Mouse (Mus musculus) limb, embryonic 11.5 days (tissue): ENCODE measurements around the gene Hyal1. TPM values are rescaled to one million over a fixed set of nuclear protein-coding genes. Genes with fewer than 3 reads are reported as not detected.

Experiments used
- ATAC-seq: fragments of 200-750 bp; cut with Nextera tagmentation; 2 replicates; pipeline ENCODE4 v1.8.0; 2017; ENCODE audit warnings: low read depth; ENCODE audit not compliant: insufficient number of reproducible peaks, low FRiP score, low TSS enrichment
- DNase-seq: peaks from one replicate; pipeline ENCODE4 v3.0.0-alpha.2; 2015; ENCODE audit warnings: low spot score
- H3K27ac ChIP-seq: fragments of 300-500 bp; sonication (generic); replicated peaks from 2 replicates; pipeline ENCODE4 v1.5.1; 2014; ENCODE audit warnings: low read depth, mild to moderate bottlenecking, low read length
- H3K27me3 ChIP-seq: fragments of 300-500 bp; sonication (generic); 2 replicates; pipeline ENCODE4 v1.6.1; 2014; ENCODE audit warnings: mild to moderate bottlenecking, low read length, mixed read lengths; ENCODE audit not compliant: control insufficient read depth, insufficient read depth
- H3K36me3 ChIP-seq: fragments of 300-500 bp; sonication (generic); 2 replicates; pipeline ENCODE4 v1.6.1; 2014; ENCODE audit warnings: mild to moderate bottlenecking, low read length, moderate library complexity, mixed read lengths; ENCODE audit not compliant: control insufficient read depth, insufficient read depth
- H3K4me1 ChIP-seq: fragments of 300-500 bp; sonication (generic); 2 replicates; pipeline ENCODE4 v1.6.1; 2014; ENCODE audit warnings: low read length, mixed read lengths; ENCODE audit not compliant: control insufficient read depth, insufficient read depth
- H3K4me2 ChIP-seq: fragments of 300-500 bp; sonication (generic); 2 replicates; pipeline ENCODE4 v1.6.1; 2014; ENCODE audit warnings: low read depth, mild to moderate bottlenecking, moderate library complexity; ENCODE audit not compliant: severe bottlenecking
- H3K4me3 ChIP-seq: fragments of 300-500 bp; sonication (generic); 2 replicates; pipeline ENCODE4 v1.5.1; 2014; ENCODE audit warnings: low read depth, low read length
- H3K9ac ChIP-seq: fragments of 300-500 bp; sonication (generic); 2 replicates; pipeline ENCODE4 v1.6.1; 2014; ENCODE audit warnings: mild to moderate bottlenecking, low read length
- H3K9me3 ChIP-seq: fragments of 300-500 bp; sonication (generic); 2 replicates; pipeline ENCODE4 v1.6.1; 2016; ENCODE audit warnings: low read length; ENCODE audit not compliant: control insufficient read depth
- WGBS: fragments of 180-500 bp; shearing (Covaris S2); extraction: QIAGEN DNeasy Blood & Tissue Kit; methylation state at CpG from one replicate; pipeline ENCODE4 v1.1.7; 2014; 5-methylcytosine and 5-hydroxymethylcytosine counted together
- polyA plus RNA-seq: library from polyadenylated mRNA; unstranded; fragments of >200 nt; fragmentation: Nextera tagmentation; extraction: Ambion mirVana; gene quantifications from 2 replicates; pipeline ENCODE4 v1.2.1, GENCODE M21; 2014

Hyal1 gene
- polyA plus RNA-seq: 8.0 and 8.4 TPM in 2 replicates

GRCm38 (mm10) chr9:107576357-107577107 lies at the start of gene Hyal1:
Gene Hyal1, plus strand, starts transcription at chr9:107576927.
- Histone ChIP-seq H3K9ac (peak within 1 kb of the TSS; percentile 64), H3K9me3 (no peaks in the 10 kb centered on the region), H3K27ac (peak within 1 kb of the TSS; percentile 73), H3K4me1 (peaks cover 24% of the 10 kb centered on the region), H3K27me3 (no peaks in the 10 kb centered on the region), H3K36me3 (peaks cover 15% of the 10 kb centered on the region; the same call in 1 of the 2 replicates), H3K4me3 (peak within 1 kb of the TSS; percentile 27), H3K4me2 (peak within 1 kb of the TSS; percentile 70)
- 27% methylated on average over 16 of the region's 16 CpGs for WGBS
- ATAC-seq: peak; percentile 55
- DNase-seq: peak; percentile 84

- H3K27ac ChIP-seq: no peak within 1 kb of the TSS
- under 1% methylated on average over 48 of the region's 48 CpGs for WGBS
- peaks cover 12% of the 10 kb centered on the region for H3K36me3 ChIP-seq
- ATAC-seq (peak; percentile 96), DNase-seq (peak; percentile 92)
- H3K4me3 ChIP-seq: peak within 1 kb of the TSS; percentile 74
- H3K9me3 ChIP-seq: no peaks in the 10 kb centered on the region
- H3K4me1 ChIP-seq: peaks cover 20% of the 10 kb centered on the region
- H3K4me2 ChIP-seq: peak within 1 kb of the TSS; percentile 97
- peak within 1 kb of the TSS; percentile 73 for H3K9ac ChIP-seq
- peaks cover 3% of the 10 kb centered on the region; the same call in 1 of the 2 replicates for H3K27me3 ChIP-seq
These were observed 42.8 kb upstream of the Hyal1 start, which contains the start of gene Tmem115 for GRCm38 (mm10) chr9:107533791-107534407. Gene Tmem115, plus strand, starts transcription at chr9:107533945.

- peaks cover 20% of the 10 kb centered on the region for H3K4me1 ChIP-seq
- DNase-seq (peak; percentile 37), ATAC-seq (0 out of 2 replicates have a peak, but pooled peaks have one; percentile 8)
- H3K4me3 ChIP-seq: peak overlapping the region; percentile 74
- WGBS: under 1% methylated on average over 40 of the region's 40 CpGs
- H3K9ac ChIP-seq: peak overlapping the region; percentile 73
- no peaks in the 10 kb centered on the region for H3K9me3 ChIP-seq
- H3K27me3 ChIP-seq: peaks cover 3% of the 10 kb centered on the region; the same call in 1 of the 2 replicates
- H3K4me2 ChIP-seq: peak overlapping the region; percentile 97
- H3K36me3 ChIP-seq: peaks cover 18% of the 10 kb centered on the region
- H3K27ac ChIP-seq: no peak overlapping the region
These were observed 42.1 kb upstream of the Hyal1 start for GRCm38 (mm10) chr9:107534408-107535202.

- H3K9me3 ChIP-seq: no peaks in the 10 kb centered on the region
- H3K4me2 ChIP-seq: no peak overlapping the region
- WGBS: 96% methylated on average over 7 of the region's 7 CpGs
- H3K9ac ChIP-seq: no peak overlapping the region
- peaks cover 22% of the 10 kb centered on the region for H3K36me3 ChIP-seq
- ATAC-seq (no peak), DNase-seq (no peak)
- no peak overlapping the region for H3K4me3 ChIP-seq
- H3K4me1 ChIP-seq: peaks cover 32% of the 10 kb centered on the region
- no peaks in the 10 kb centered on the region for H3K27me3 ChIP-seq
- no peak overlapping the region for H3K27ac ChIP-seq
These were observed 38.5 kb upstream of the Hyal1 start for GRCm38 (mm10) chr9:107538231-107538630.

GRCm38 (mm10) chr9:107538711-107539110 lies 38.0 kb upstream of the Hyal1 start:
- Histone ChIP-seq H3K9me3 (no peaks in the 10 kb centered on the region), H3K36me3 (peaks cover 22% of the 10 kb centered on the region), H3K4me2 (no peak overlapping the region; the same call in 1 of the 2 replicates), H3K27ac (no peak overlapping the region), H3K9ac (no peak overlapping the region), H3K4me3 (no peak overlapping the region), H3K27me3 (no peaks in the 10 kb centered on the region), H3K4me1 (peaks cover 32% of the 10 kb centered on the region)
- WGBS: 88% methylated on average over 3 of the region's 3 CpGs
- ATAC-seq (no peak), DNase-seq (no peak)

GRCm38 (mm10) chr9:107539940-107540339 lies 36.8 kb upstream of the Hyal1 start:
- DNase-seq (no peak), ATAC-seq (no peak)
- Histone ChIP-seq H3K27me3 (no peaks in the 10 kb centered on the region), H3K4me2 (no peak overlapping the region), H3K4me1 (peaks cover 32% of the 10 kb centered on the region), H3K27ac (no peak overlapping the region), H3K9ac (no peak overlapping the region), H3K9me3 (no peaks in the 10 kb centered on the region), H3K4me3 (no peak overlapping the region), H3K36me3 (peaks cover 26% of the 10 kb centered on the region)
- 89% methylated on average over 8 of the region's 8 CpGs for WGBS

- no peak overlapping the region for H3K4me3 ChIP-seq
These were observed 36.3 kb upstream of the Hyal1 start for GRCm38 (mm10) chr9:107540420-107540819.

GRCm38 (mm10) chr9:107541005-107541404 lies 35.7 kb upstream of the Hyal1 start:
- no peak for ATAC-seq
- WGBS: 31% methylated on average over 10 of the region's 10 CpGs

More at GRCm38 (mm10) chr9:107540420-107540819, 36.3 kb upstream of the Hyal1 start:
- WGBS: 76% methylated on average over 4 of the region's 4 CpGs
- peaks cover 29% of the 10 kb centered on the region for H3K4me1 ChIP-seq
- H3K27ac ChIP-seq: no peak overlapping the region
- no peaks in the 10 kb centered on the region for H3K9me3 ChIP-seq
- no peaks in the 10 kb centered on the region for H3K27me3 ChIP-seq
- no peak for ATAC-seq
- no peak overlapping the region for H3K4me2 ChIP-seq
- peaks cover 26% of the 10 kb centered on the region for H3K36me3 ChIP-seq
- H3K9ac ChIP-seq: no peak overlapping the region
- DNase-seq: no peak

More at GRCm38 (mm10) chr9:107541005-107541404, 35.7 kb upstream of the Hyal1 start:
- peak overlapping the region; percentile 94 for H3K4me2 ChIP-seq
- H3K36me3 ChIP-seq: peaks cover 26% of the 10 kb centered on the region
- H3K4me1 ChIP-seq: peaks cover 23% of the 10 kb centered on the region
- H3K27me3 ChIP-seq: no peaks in the 10 kb centered on the region
- H3K4me3 ChIP-seq: peak overlapping the region; percentile 53
- no peak overlapping the region for H3K27ac ChIP-seq
- H3K9me3 ChIP-seq: no peaks in the 10 kb centered on the region
- peak overlapping the region; percentile 7; the same call in 1 of the 2 replicates for H3K9ac ChIP-seq
- no peak for DNase-seq
